Mouse (Mus musculus) fat pad, adult 2 months (tissue): ENCODE results near the gene Dennd2a.

Experiments used
- DNase-seq: peaks from one replicate; pipeline ENCODE4 v3.0.0-alpha.2; 2011; ENCODE audit warnings: low read depth, low spot score; ENCODE audit errors: extremely low read depth

The Dennd2a gene

DNA sequence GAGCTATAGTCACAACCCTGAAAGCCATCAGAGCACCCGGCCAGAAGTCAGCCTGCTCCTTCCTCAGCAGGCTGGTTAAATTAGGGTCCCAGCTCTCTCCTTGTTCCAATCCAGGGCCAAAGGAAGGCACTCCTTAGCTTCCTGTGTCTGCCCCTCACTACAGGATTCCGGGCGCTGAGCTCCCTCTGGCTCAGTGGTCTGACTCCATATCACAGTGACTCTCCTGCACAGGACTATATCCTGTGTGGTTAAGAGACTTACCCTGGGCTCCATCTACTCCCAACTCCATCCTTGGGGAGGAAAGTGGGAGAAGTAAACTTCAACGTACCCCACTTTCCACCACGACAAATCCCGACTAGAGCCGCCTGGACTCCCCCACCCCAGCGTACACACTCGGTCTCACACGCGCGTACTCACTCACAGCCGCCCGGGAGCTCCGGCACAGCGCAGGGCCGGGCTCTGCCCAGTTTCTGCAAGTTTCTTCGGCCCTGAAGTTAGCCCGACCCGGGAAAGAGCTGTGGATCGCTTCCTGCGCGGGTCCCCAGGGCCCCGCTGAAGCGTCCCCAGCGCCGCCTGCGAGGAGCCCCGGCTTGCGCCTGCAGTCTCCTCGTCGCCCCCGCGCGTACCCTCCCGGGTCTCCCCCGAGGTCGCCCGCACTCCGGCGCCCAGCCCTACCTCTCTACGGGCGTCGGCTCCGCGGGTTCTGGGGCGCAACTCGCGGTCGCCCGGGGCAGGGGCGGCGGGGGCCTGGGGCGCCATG is 587 bp downstream of the Dennd2a start:
- DNase-seq: no peak

DNA sequence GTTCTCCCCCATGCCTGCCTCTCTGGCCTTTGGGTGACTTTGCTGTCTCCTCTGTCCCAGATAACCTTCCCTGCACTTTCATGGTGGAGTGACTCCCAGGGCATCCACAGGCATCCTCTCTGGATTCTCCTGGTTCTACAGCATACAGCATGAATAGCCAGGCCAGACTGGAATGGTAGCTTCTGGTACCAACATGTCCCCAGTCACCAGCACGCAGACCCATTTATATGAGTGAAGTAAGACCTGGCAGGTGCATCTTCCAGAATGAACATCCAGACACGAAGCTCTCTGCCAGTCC is 2.1 kb downstream of the Dennd2a start:
- no peak for DNase-seq

- no peak for DNase-seq
Measured at GRCm38 (mm10) chr6:39554888-39555647, 2.6 kb downstream of the Dennd2a start.

DNA sequence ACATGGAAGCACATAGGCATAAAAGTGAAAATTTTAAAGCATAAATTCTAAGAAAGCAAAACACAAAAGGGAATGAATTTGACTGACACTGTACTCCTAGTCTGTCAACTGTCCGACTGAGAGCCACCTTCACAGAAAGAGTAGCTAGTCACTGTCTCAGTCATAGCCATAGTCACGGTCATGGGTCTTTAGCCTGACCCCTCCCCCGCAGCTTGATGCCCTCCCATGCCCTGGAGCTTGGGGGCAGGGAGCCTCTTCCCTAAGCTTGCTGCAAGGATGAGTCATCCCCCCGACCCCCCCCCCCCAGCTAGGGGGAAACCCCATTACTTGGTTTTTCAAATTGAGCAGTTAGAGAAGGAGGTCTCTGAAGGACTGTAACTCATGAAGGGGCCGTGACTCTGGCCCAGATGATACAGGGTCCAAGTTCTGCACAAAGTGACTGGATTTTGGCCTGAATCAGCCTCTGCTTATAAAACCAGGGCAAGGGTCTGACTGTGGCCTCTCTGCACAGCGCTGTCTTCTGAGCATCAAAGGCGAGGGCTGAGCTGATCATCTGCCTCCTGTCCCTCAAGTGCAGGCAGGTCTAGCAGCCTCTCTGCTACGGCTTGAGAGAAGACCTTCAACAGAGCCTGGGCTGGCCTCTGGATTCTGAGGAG is 5.6 kb downstream of the Dennd2a start:
- DNase-seq: no peak

GRCm38 (mm10) chr6:39548030-39548429 is 9.6 kb downstream of the Dennd2a start:
- DNase-seq: no peak

DNA sequence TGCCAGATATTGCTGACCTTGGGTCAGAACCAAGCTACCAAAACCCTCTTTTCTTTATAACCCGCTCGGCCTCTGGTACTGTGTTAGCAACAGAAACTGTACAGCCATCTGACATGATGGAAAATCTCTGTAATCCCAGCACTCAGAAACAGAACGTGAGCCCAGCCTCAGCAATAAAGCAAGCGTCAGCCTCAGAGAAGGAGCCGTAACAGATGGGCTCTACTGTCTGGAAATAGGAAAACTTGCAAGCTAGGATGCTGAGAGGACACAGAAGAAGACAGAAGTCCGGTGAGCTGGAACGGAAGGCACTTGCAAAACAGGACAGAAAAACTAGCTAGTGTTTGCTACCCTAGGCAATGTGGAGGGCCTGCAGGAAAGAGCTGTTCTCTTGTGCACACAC is 12.2 kb downstream of the Dennd2a start:
- no peak for DNase-seq

DNA sequence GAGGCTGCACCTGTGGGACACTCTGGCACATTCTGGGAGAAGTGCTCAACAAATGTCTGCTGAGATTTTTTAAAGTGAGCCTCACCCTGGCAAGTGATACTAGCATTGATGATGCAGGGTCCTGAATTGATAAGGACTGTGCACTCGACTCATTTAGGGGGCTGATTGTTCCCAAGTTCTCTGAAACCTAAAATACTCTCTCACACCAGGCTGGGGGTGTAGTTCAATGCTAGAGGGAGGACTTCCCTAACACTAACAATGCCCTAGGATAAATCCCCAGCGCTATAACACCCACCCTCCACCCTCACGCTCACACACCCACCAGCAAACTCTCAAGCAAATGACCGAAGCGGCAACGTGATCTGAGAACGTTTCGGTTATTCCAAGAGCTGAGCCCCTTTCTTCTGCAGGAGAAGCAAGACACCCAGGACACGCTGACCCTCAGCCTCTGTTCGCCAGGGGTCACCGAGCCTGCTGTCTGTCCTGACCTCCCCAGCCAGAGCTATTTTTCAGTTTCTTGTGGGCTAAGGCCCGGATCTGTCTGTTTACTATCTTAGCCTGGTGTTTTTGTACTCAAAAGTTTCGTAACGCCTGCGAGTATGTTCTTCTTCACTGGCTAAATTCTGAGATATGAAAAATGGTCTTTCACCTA is 13.8 kb downstream of the Dennd2a start:
- DNase-seq: no peak

GRCm38 (mm10) chr6:39542631-39543597 is 14.8 kb downstream of the Dennd2a start:
- no peak for DNase-seq

- no peak for DNase-seq
Measured at GRCm38 (mm10) chr6:39540563-39540962, 17.1 kb downstream of the Dennd2a start.

GRCm38 (mm10) chr6:39539679-39540155 is 17.9 kb downstream of the Dennd2a start:
- no peak for DNase-seq

- no peak for DNase-seq
Measured at GRCm38 (mm10) chr6:39538227-39538626, 19.4 kb downstream of the Dennd2a start.

GRCm38 (mm10) chr6:39537276-39537675 is 20.4 kb downstream of the Dennd2a start:
- no peak for DNase-seq

- no peak for DNase-seq
Measured at GRCm38 (mm10) chr6:39536621-39537020, 21.0 kb downstream of the Dennd2a start.

DNA sequence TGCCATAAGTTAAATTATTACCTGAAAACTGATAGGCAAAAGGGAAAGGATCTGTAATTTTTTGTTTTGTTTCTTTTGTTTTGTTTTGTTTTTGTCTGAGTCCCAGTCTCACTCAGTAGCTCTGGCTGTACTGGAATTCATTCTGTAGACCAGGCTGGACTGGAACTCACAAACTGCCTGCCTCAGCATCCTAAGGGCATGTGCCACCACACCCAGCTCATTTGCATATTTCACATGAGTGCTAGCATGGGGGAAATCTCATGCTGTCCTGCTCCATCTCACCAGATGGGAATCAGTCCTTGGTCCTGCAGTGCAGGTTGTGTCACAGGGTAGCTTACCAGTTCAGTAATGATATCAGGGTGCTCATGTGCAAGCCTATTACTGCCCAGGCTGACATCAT is 22.7 kb downstream of the Dennd2a start:
- DNase-seq: no peak

DNA sequence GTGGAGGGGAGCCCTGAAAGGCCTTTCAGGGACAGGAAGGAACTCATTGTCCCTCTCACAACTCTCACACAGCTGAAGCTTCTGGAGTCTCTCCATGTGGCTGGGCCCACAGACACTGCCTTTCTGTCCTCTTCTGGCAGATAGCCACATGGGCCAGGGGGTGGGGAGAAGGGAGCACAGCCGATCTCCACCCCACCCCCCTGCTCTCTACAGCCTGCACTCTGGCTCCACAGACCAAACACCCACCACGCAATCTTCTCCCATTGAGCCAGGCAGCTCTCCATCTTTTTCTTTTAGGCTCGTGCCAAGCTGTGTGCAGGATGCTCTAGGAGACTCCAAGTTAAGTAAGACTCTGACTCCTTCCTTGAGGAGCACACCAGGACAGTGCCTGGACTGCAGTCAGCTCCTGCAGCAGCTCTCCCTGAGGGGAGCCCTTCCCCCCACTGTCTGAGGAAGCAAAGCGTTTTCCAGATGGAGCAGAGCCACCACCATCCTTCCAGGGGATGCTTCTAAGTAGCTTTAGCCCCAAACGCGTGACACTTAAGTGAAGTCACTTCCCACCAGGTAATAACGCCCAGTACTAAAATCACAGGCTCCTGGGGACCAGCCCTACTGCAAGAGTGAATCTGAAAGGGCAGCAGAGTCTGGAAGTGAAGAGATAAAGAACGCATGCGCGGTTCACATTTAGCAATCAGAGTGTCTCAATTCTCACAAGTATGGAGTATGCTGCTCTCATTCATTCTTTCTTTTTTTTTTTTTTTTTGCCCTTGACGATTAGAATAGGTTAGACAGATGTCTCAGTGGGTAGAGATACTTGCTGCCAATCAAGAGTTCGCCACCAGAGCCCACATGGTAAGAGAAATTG is 28.8 kb downstream of the Dennd2a start:
- DNase-seq: no peak

GRCm38 (mm10) chr6:39527811-39528210 is 29.9 kb downstream of the Dennd2a start:
- DNase-seq: no peak

GRCm38 (mm10) chr6:39527337-39527784 is 30.3 kb downstream of the Dennd2a start:
- no peak for DNase-seq

- DNase-seq: no peak
Measured at GRCm38 (mm10) chr6:39526797-39527196, 30.9 kb downstream of the Dennd2a start.

DNA sequence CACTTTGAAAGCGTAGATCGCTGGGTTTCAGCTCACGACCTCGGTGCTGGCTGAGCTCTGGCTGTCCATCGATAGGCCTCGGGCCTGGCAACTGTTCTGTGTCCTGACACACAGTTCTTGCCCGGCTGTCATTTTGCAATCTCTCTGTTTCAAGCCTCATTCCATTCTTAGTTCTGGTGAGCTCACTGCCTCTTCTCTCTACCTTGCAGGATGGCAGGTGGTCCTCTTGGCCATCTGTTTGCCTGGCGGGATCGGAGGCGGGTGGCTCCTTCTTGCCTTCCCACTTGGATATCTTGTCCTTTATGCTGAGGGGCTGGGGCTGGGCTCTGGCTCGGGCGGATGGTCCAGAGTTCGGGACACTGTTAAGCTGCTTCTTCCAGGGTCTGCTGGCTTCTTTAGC is 34.5 kb downstream of the Dennd2a start:
- no peak for DNase-seq
